8 mouse cellular contexts compared by ENCODE assay signal in the genomic region with DNA sequence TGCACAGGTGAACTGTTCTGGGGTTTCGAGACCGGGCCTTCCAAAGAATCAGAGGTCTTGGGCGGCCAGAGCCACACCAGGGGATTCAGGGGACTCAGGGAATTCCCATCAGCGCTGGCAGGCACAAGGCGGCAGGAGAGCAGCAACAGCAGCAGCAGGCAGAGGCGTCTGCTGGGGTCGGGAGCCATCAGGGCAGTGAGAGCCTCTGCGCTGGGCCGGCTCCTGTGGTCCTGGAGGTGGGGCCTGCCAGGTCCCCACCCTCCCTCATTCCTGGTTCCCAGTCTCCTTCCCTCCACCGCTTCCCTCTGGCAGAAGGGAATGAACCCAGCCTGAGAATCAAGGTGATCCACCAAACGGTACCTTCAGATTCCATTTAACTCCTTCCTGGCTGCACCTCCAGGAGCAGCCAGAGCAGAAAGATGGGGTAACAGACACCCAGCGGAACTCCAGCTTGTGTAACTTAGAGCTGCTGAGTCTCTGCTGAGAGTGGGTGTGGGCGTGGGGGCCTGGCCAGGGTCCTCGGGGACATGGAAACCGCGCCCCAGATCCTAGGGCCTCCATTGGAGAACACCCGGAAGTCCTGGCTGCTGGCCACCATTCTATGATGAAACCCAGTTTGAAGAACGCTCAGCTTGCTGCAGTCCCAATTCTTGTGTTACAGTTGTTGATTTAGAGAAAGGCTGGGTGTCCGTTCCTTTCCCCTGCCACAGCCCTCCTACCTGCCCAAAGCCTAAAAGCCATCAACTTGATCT. TPM values are rescaled to one million over a fixed set of nuclear protein-coding genes. Genes with fewer than 3 reads are reported as not detected.
DNase-seq lines count a peak whose midpoint lies in the region; ATAC-seq lines count a peak whose summit lies in the region.

No protein-coding gene starts in this region.

- peaks cover 49% of the 10 kb centered on the region for H3K4me1 ChIP-seq in kidney, embryonic 14.5 days (ENCODE audit: control insufficient read depth, insufficient read depth, low read length)
- peaks cover 90% of the 10 kb centered on the region for H3K4me1 ChIP-seq in heart, embryonic 12.5 days (replicated peaks)
- peaks cover 33% of the 10 kb centered on the region for H3K4me1 ChIP-seq in liver, embryonic 12.5 days
- peaks cover 45% of the 10 kb centered on the region for H3K4me1 ChIP-seq in stomach, embryonic 16.5 days (ENCODE audit: control insufficient read depth, insufficient read depth, low read length)
- peaks cover 10% of the 10 kb centered on the region for H3K4me1 ChIP-seq in neural tube, embryonic 15.5 days

- peak overlapping the region; percentile 30; the same call in 1 of the 2 replicates for H3K27ac ChIP-seq in kidney, embryonic 14.5 days (ENCODE audit: low read depth, low read length)
- H3K27ac ChIP-seq in heart, embryonic 12.5 days (ENCODE audit: poor library complexity, severe bottlenecking), result no peak overlapping the region
- 0 out of 2 replicates have a peak overlapping the region, but pooled peaks have one; percentile 33 for H3K27ac ChIP-seq in liver, embryonic 12.5 days
- peak overlapping the region; percentile 62 for H3K27ac ChIP-seq in stomach, embryonic 16.5 days (ENCODE audit: low read length)
- no peak overlapping the region for H3K27ac ChIP-seq in neural tube, embryonic 15.5 days (replicated peaks)

- peak overlapping the region; percentile 58; the same call in 1 of the 2 replicates for H3K9ac ChIP-seq in kidney, embryonic 14.5 days (ENCODE audit: low read depth, low read length)
- H3K9ac ChIP-seq in heart, embryonic 12.5 days, result 0 out of 2 replicates have a peak overlapping the region, but pooled peaks have one; percentile 1
- H3K9ac ChIP-seq in liver, embryonic 12.5 days, result 0 out of 2 replicates have a peak overlapping the region, but pooled peaks have one; percentile 37
- peak overlapping the region; percentile 60 for H3K9ac ChIP-seq in stomach, embryonic 16.5 days (ENCODE audit: low read length)
- no peak overlapping the region for H3K9ac ChIP-seq in neural tube, embryonic 15.5 days (replicated peaks)

- peak overlapping the region; percentile 21; the same call in 1 of the 2 replicates for H3K4me3 ChIP-seq in kidney, embryonic 14.5 days (ENCODE audit: low read length)
- no peak overlapping the region for H3K4me3 ChIP-seq in heart, embryonic 12.5 days
- peak overlapping the region; percentile 5; the same call in 1 of the 2 replicates for H3K4me3 ChIP-seq in liver, embryonic 12.5 days
- peak overlapping the region; percentile 25 for H3K4me3 ChIP-seq in stomach, embryonic 16.5 days (replicated peaks; ENCODE audit: low read length)
- H3K4me3 ChIP-seq in neural tube, embryonic 15.5 days (replicated peaks), result no peak overlapping the region

- WGBS in kidney, embryonic 14.5 days, result 49% methylated on average over 19 of the region's 19 CpGs
- 46% methylated on average over 19 of the region's 19 CpGs for WGBS in heart, embryonic 12.5 days
- 59% methylated on average over 19 of the region's 19 CpGs for WGBS in liver, embryonic 12.5 days (ENCODE audit: insufficient replicate concordance)
- WGBS in stomach, embryonic 16.5 days, result 39% methylated on average over 19 of the region's 19 CpGs
- 68% methylated on average over 19 of the region's 19 CpGs for WGBS in neural tube, embryonic 15.5 days

- H3K4me2 ChIP-seq in kidney, embryonic 14.5 days (replicated peaks; ENCODE audit: low read depth, low read length), result peak overlapping the region; percentile 34
- H3K4me2 ChIP-seq in heart, embryonic 12.5 days, result no peak overlapping the region
- H3K4me2 ChIP-seq in liver, embryonic 12.5 days, result peak overlapping the region; percentile 34
- peak overlapping the region; percentile 48 for H3K4me2 ChIP-seq in stomach, embryonic 16.5 days (ENCODE audit: low read depth, low read length)
- no peak overlapping the region for H3K4me2 ChIP-seq in neural tube, embryonic 15.5 days

- H3K9me3 ChIP-seq in kidney, embryonic 14.5 days (ENCODE audit: control insufficient read depth, low read length), result no peaks in the 10 kb centered on the region
- no peaks in the 10 kb centered on the region for H3K9me3 ChIP-seq in heart, embryonic 12.5 days (replicated peaks)
- H3K9me3 ChIP-seq in liver, embryonic 12.5 days (replicated peaks), result no peaks in the 10 kb centered on the region
- H3K9me3 ChIP-seq in stomach, embryonic 16.5 days (replicated peaks; ENCODE audit: control insufficient read depth, low read length), result no peaks in the 10 kb centered on the region
- H3K9me3 ChIP-seq in neural tube, embryonic 15.5 days (replicated peaks), result no peaks in the 10 kb centered on the region

- H3K36me3 ChIP-seq in kidney, embryonic 14.5 days (ENCODE audit: control insufficient read depth, insufficient read depth, low read length), result no peaks in the 10 kb centered on the region
- H3K36me3 ChIP-seq in heart, embryonic 12.5 days, result no peaks in the 10 kb centered on the region
- no peaks in the 10 kb centered on the region for H3K36me3 ChIP-seq in liver, embryonic 12.5 days
- H3K36me3 ChIP-seq in stomach, embryonic 16.5 days (ENCODE audit: control insufficient read depth, insufficient read depth, low read length), result no peaks in the 10 kb centered on the region
- no peaks in the 10 kb centered on the region for H3K36me3 ChIP-seq in neural tube, embryonic 15.5 days

- H3K27me3 ChIP-seq in kidney, embryonic 14.5 days (ENCODE audit: control insufficient read depth, insufficient read depth, low read length), result no peaks in the 10 kb centered on the region
- H3K27me3 ChIP-seq in heart, embryonic 12.5 days (replicated peaks), result no peaks in the 10 kb centered on the region
- no peaks in the 10 kb centered on the region for H3K27me3 ChIP-seq in liver, embryonic 12.5 days (replicated peaks)
- H3K27me3 ChIP-seq in stomach, embryonic 16.5 days (ENCODE audit: control insufficient read depth, insufficient read depth, low read length), result no peaks in the 10 kb centered on the region
- no peaks in the 10 kb centered on the region for H3K27me3 ChIP-seq in neural tube, embryonic 15.5 days (replicated peaks)

- no peak for DNase-seq in kidney, adult 11 months
- DNase-seq in cerebellum, postnatal 4 days (ENCODE audit: low spot score in 2 of 2), result no peak
- no peak for DNase-seq in right cerebral cortex, postnatal 4 days

- no peak for ATAC-seq in kidney, embryonic 14.5 days (ENCODE audit: low FRiP score, low TSS enrichment)
- no peak for ATAC-seq in heart, embryonic 12.5 days (ENCODE audit: insufficient number of reproducible peaks, low FRiP score)
- no peak for ATAC-seq in liver, embryonic 12.5 days
- ATAC-seq in stomach, embryonic 16.5 days (ENCODE audit: insufficient read depth, low FRiP score), result peak; percentile 60; the same call in 1 of the 2 replicates
- no peak for ATAC-seq in neural tube, embryonic 15.5 days (ENCODE audit: low FRiP score)

RNA-seq across cellular contexts. Expression of gene Col18a1, which starts 52.7 kb away (rescaled TPM):
- 78.6 and 140 TPM in 2 replicates for polyA plus RNA-seq in kidney, embryonic 14.5 days (2014; fragmentation: Nextera tagmentation; extraction: Ambion mirVana)
- 271 and 284 TPM in 2 replicates for polyA plus RNA-seq in heart, embryonic 12.5 days (2016; fragmentation: Nextera tagmentation; extraction: Ambion mirVana)
- 38.3 and 42.4 TPM in 2 replicates for polyA plus RNA-seq in liver, embryonic 12.5 days (2016; fragmentation: Nextera tagmentation; extraction: Ambion mirVana)
- polyA plus RNA-seq in stomach, embryonic 16.5 days (2015; fragmentation: Nextera tagmentation; extraction: Ambion mirVana), result 78.9 and 82.2 TPM in 2 replicates
- polyA plus RNA-seq in neural tube, embryonic 15.5 days (2015; fragmentation: Nextera tagmentation; extraction: Ambion mirVana), result 37.5 and 48.2 TPM in 2 replicates

Comparison
In these comparisons a context has a peak if more than half of its experiments do, and no peak if none do; other contexts are left out.
1. H3K27ac ChIP-seq: peak in kidney, embryonic 14.5 days (single experiment), liver, embryonic 12.5 days (single experiment) and stomach, embryonic 16.5 days (single experiment); none in heart, embryonic 12.5 days (single experiment) and neural tube, embryonic 15.5 days (single experiment).
2. H3K4me2 ChIP-seq: peak in kidney, embryonic 14.5 days (single experiment), liver, embryonic 12.5 days (single experiment) and stomach, embryonic 16.5 days (single experiment); none in heart, embryonic 12.5 days (single experiment) and neural tube, embryonic 15.5 days (single experiment).
3. H3K4me3 ChIP-seq: peak in kidney, embryonic 14.5 days (single experiment), liver, embryonic 12.5 days (single experiment) and stomach, embryonic 16.5 days (single experiment); none in heart, embryonic 12.5 days (single experiment) and neural tube, embryonic 15.5 days (single experiment).